Mouse (Mus musculus) MEL (cell line): ENCODE data around the gene Col23a1.

Experiments used
- CTCF ChIP-seq, 3 experiments: IDR thresholded peaks in 2 of 3; conservative IDR thresholded peaks in 1 of 3; 2 replicates each; pipeline ENCODE4 v1.5.1; 2011 to 2012; ENCODE audit warnings: low read length in 3 of 3, low read depth in 2 of 3, mild to moderate bottlenecking in 2 of 3, improper control_type of control experiment in 1 of 3, inconsistent platforms in 1 of 3, mixed read lengths in 1 of 3, moderate library complexity in 1 of 3; ENCODE audit not compliant: control insufficient read depth in 1 of 3, insufficient read depth in 1 of 3, poor library complexity in 1 of 3, severe bottlenecking in 1 of 3
- E2F4 ChIP-seq: IDR thresholded peaks from 2 replicates; pipeline ENCODE4 v1.6.1; 2011; ENCODE audit warnings: low read depth, low read length, improper control_type of control experiment, borderline replicate concordance
- EP300 ChIP-seq, 2 experiments: IDR thresholded peaks; 2 replicates each; pipeline ENCODE4 v1.6.1; 2011; ENCODE audit warnings: improper control_type of control experiment in 2 of 2, low read length in 2 of 2, low read depth in 1 of 2, mild to moderate bottlenecking in 1 of 2
- GABPA ChIP-seq: IDR thresholded peaks from 2 replicates; pipeline ENCODE4 v1.6.1; 2012; ENCODE audit warnings: low read depth, mild to moderate bottlenecking, inconsistent platforms, low read length, improper control_type of control experiment, moderate library complexity
- GATA1 ChIP-seq: IDR thresholded peaks from 2 replicates; pipeline ENCODE4 v1.6.1; 2011; ENCODE audit warnings: low read depth, low read length, improper control_type of control experiment
- MAFK ChIP-seq: IDR thresholded peaks from 2 replicates; pipeline ENCODE4 v1.6.1; 2011; ENCODE audit warnings: low read depth, mild to moderate bottlenecking, low read length, improper control_type of control experiment, borderline replicate concordance
- MAX ChIP-seq: IDR thresholded peaks from 2 replicates; pipeline ENCODE4 v1.6.1; 2011; ENCODE audit warnings: low read length, improper control_type of control experiment
- MYC ChIP-seq: IDR thresholded peaks from 2 replicates; pipeline ENCODE4 v1.6.1; 2011; ENCODE audit warnings: low read depth, mild to moderate bottlenecking, low read length, improper control_type of control experiment, moderate library complexity
- NELFE ChIP-seq: IDR thresholded peaks from 2 replicates; pipeline ENCODE4 v1.6.1; 2011; ENCODE audit warnings: low read depth, low read length, improper control_type of control experiment
- POLR2A ChIP-seq, 2 experiments: IDR thresholded peaks; 2 replicates each; pipeline ENCODE4 v1.6.1; 2011 to 2012; ENCODE audit warnings: low read length in 2 of 2, mild to moderate bottlenecking in 2 of 2, control low read depth in 1 of 2, improper control_type of control experiment in 1 of 2, low read depth in 1 of 2, moderate library complexity in 1 of 2; ENCODE audit not compliant: control insufficient read depth in 1 of 2, insufficient read depth in 1 of 2, poor library complexity in 1 of 2
- POLR2AphosphoS2 ChIP-seq: IDR thresholded peaks from 2 replicates; pipeline ENCODE4 v1.6.1; 2011; ENCODE audit warnings: low read length, improper control_type of control experiment
- ZC3H11A ChIP-seq: IDR thresholded peaks from 2 replicates; pipeline ENCODE4 v1.6.1; 2012; ENCODE audit warnings: low read depth, mild to moderate bottlenecking, inconsistent platforms, low read length, improper control_type of control experiment

DNA sequence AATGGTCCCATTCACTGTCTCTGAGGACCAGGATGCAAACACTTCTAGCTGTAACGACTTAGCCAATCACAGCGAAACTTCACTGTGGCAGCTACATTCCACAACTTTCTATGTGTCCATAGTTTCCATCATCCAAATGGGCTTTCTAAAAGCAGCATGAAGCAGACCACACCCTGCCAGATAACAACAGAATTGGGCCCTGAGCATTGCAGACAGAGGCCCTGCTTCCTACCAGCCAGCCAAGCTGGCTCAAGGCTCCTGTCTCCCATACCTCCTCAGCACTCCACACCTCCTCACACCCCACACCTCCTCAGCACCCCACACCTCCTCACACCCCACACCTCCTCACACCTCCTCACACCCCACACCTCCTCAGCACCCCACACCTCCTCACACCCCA, 132.2 kb downstream of the Col23a1 start:
- no peak for TF ChIP-seq POLR2A (IDR thresholded peaks at IDR 0.05; ENCODE audit: control insufficient read depth in 1 of 2, insufficient read depth in 1 of 2, low read depth in 1 of 2, low read length in 2 of 2, poor library complexity in 1 of 2)
- no peak for TF ChIP-seq POLR2AphosphoS2
- no peak for TF ChIP-seq CTCF (IDR thresholded peaks at IDR 0.05 in 2 of 3, conservative IDR thresholded peaks at IDR 0.05 in 1 of 3; ENCODE audit: control insufficient read depth in 1 of 3, insufficient read depth in 1 of 3, low read depth in 2 of 3, low read length in 3 of 3, poor library complexity in 1 of 3, severe bottlenecking in 1 of 3)
- TF ChIP-seq MYC: no peak
- TF ChIP-seq NELFE: no peak
- TF ChIP-seq MAX: no peak
- TF ChIP-seq GATA1: no peak
- no peak for TF ChIP-seq MAFK
- no peak for TF ChIP-seq ZC3H11A
- TF ChIP-seq E2F4: no peak
- TF ChIP-seq EP300 (IDR thresholded peaks at IDR 0.05; ENCODE audit: low read depth in 1 of 2, low read length in 2 of 2): no peak
- TF ChIP-seq GABPA: no peak
